Mouse (Mus musculus) embryonic facial prominence, embryonic 14.5 days (tissue): ENCODE results near the gene Cacna1c. TPM values are rescaled to one million over a fixed set of nuclear protein-coding genes. Genes with fewer than 3 reads are reported as not detected.

ENCODE experiments used
- ATAC-seq: fragments of 200-750 bp; cut with Nextera tagmentation; 2 replicates; pipeline ENCODE4 v1.8.0; 2017; ENCODE audit warnings: low read depth, moderate number of reproducible peaks, moderate TSS enrichment
- DNase-seq: peaks from one replicate; pipeline ENCODE4 v3.0.0-alpha.2; 2015; ENCODE audit warnings: low spot score
- H3K27ac ChIP-seq: fragments of 300-500 bp; sonication (generic); replicated peaks from 2 replicates; pipeline ENCODE4 v1.5.1; 2014; ENCODE audit warnings: low read depth, mild to moderate bottlenecking, low read length, moderate library complexity
- H3K27me3 ChIP-seq: fragments of 300-500 bp; sonication (generic); replicated peaks from 2 replicates; pipeline ENCODE4 v1.6.1; 2014; ENCODE audit warnings: low read length; ENCODE audit not compliant: control insufficient read depth, insufficient read depth
- H3K36me3 ChIP-seq: fragments of 300-500 bp; sonication (generic); 2 replicates; pipeline ENCODE4 v1.6.1; 2014; ENCODE audit warnings: low read length, mixed read lengths; ENCODE audit not compliant: control insufficient read depth, insufficient read depth
- H3K4me1 ChIP-seq: fragments of 300-500 bp; sonication (generic); 2 replicates; pipeline ENCODE4 v1.6.1; 2014; ENCODE audit warnings: antibody characterized with exemption, low read length; ENCODE audit not compliant: control insufficient read depth, insufficient read depth
- H3K4me2 ChIP-seq: fragments of 300-500 bp; sonication (generic); 2 replicates; pipeline ENCODE4 v1.6.1; 2014; ENCODE audit warnings: low read depth, mild to moderate bottlenecking, low read length, moderate library complexity, mixed read lengths
- H3K4me3 ChIP-seq: fragments of 300-500 bp; sonication (generic); 2 replicates; pipeline ENCODE4 v1.5.1; 2014; ENCODE audit warnings: low read depth, mild to moderate bottlenecking, low read length
- H3K9ac ChIP-seq: fragments of 300-500 bp; sonication (generic); 2 replicates; pipeline ENCODE4 v1.6.1; 2014; ENCODE audit warnings: low read depth, mild to moderate bottlenecking, low read length, moderate library complexity, mixed read lengths
- H3K9me3 ChIP-seq: fragments of 300-500 bp; sonication (generic); 2 replicates; pipeline ENCODE4 v1.6.1; 2016; ENCODE audit warnings: low read length; ENCODE audit not compliant: control insufficient read depth
- WGBS: fragments of 180-500 bp; shearing (Covaris S2); extraction: QIAGEN DNeasy Blood & Tissue Kit; methylation state at CpG from one replicate; pipeline ENCODE4 v1.1.7; 2014; 5-methylcytosine and 5-hydroxymethylcytosine counted together
- polyA plus RNA-seq: library from polyadenylated mRNA; unstranded; fragments of >200 nt; fragmentation: Nextera tagmentation; extraction: Ambion mirVana; gene quantifications from 2 replicates; pipeline ENCODE4 v1.2.1, GENCODE M21; 2014

Gene Cacna1c
- polyA plus RNA-seq, 1 experiment from 2014 or later = 4.8 TPM

- no peak overlapping the region for H3K4me3 ChIP-seq
- no peak overlapping the region for H3K4me2 ChIP-seq
- no peak for DNase-seq
These were observed 51.1 kb downstream of the Cacna1c start for GRCm38 (mm10) chr6:119145109-119145508.

GRCm38 (mm10) chr6:119139561-119139960 lies 56.7 kb downstream of the Cacna1c start:
- ATAC-seq (no peak), DNase-seq (no peak)
- Histone ChIP-seq H3K27ac (no peak overlapping the region), H3K27me3 (no peaks in the 10 kb centered on the region), H3K36me3 (no peaks in the 10 kb centered on the region), H3K9ac (no peak overlapping the region), H3K9me3 (no peaks in the 10 kb centered on the region), H3K4me2 (no peak overlapping the region), H3K4me3 (no peak overlapping the region), H3K4me1 (no peaks in the 10 kb centered on the region)
- WGBS = 60% methylated on average over 7 of the region's 7 CpGs

More at GRCm38 (mm10) chr6:119145109-119145508, 51.1 kb downstream of the Cacna1c start:
- H3K4me1 ChIP-seq = no peaks in the 10 kb centered on the region
- no peak overlapping the region for H3K9ac ChIP-seq
- H3K9me3 ChIP-seq = peaks cover 5% of the 10 kb centered on the region
- no peak overlapping the region for H3K27ac ChIP-seq
- no peaks in the 10 kb centered on the region for H3K27me3 ChIP-seq
- WGBS = 65% methylated on average over 4 of the region's 4 CpGs
- H3K36me3 ChIP-seq = no peaks in the 10 kb centered on the region
- no peak for ATAC-seq

GRCm38 (mm10) chr6:119137768-119138167 lies 58.5 kb downstream of the Cacna1c start:
- no peaks in the 10 kb centered on the region for H3K27me3 ChIP-seq
- no peaks in the 10 kb centered on the region for H3K36me3 ChIP-seq
- H3K4me2 ChIP-seq = no peak overlapping the region
- H3K4me1 ChIP-seq = no peaks in the 10 kb centered on the region
- WGBS = 90% methylated on average over 10 of the region's 10 CpGs
- H3K4me3 ChIP-seq = no peak overlapping the region
- no peak overlapping the region for H3K27ac ChIP-seq
- H3K9ac ChIP-seq = no peak overlapping the region
- H3K9me3 ChIP-seq = no peaks in the 10 kb centered on the region
- ATAC-seq (no peak), DNase-seq (no peak)

- H3K9ac ChIP-seq = no peak overlapping the region
- no peaks in the 10 kb centered on the region for H3K27me3 ChIP-seq
- H3K4me2 ChIP-seq = no peak overlapping the region
- ATAC-seq (no peak), DNase-seq (no peak)
- H3K27ac ChIP-seq = no peak overlapping the region
- 79% methylated on average over 4 of the region's 4 CpGs for WGBS
- H3K36me3 ChIP-seq = no peaks in the 10 kb centered on the region
- H3K9me3 ChIP-seq = no peaks in the 10 kb centered on the region
- H3K4me1 ChIP-seq = no peaks in the 10 kb centered on the region
- H3K4me3 ChIP-seq = no peak overlapping the region
These were observed 63.4 kb downstream of the Cacna1c start for GRCm38 (mm10) chr6:119132863-119133262.

- Histone ChIP-seq H3K27me3 (no peaks in the 10 kb centered on the region), H3K36me3 (no peaks in the 10 kb centered on the region), H3K9me3 (no peaks in the 10 kb centered on the region), H3K4me3 (no peak overlapping the region), H3K4me1 (no peaks in the 10 kb centered on the region), H3K27ac (no peak overlapping the region), H3K9ac (no peak overlapping the region), H3K4me2 (no peak overlapping the region)
- ATAC-seq (no peak), DNase-seq (no peak)
- WGBS = 74% methylated on average over 8 of the region's 8 CpGs
These were observed 64.0 kb downstream of the Cacna1c start for GRCm38 (mm10) chr6:119132111-119132735.

- Histone ChIP-seq H3K9ac (no peak overlapping the region), H3K36me3 (no peaks in the 10 kb centered on the region), H3K9me3 (0 out of 2 replicates have a peak, but pooled peaks cover 5% of the 10 kb centered on the region), H3K4me1 (no peaks in the 10 kb centered on the region), H3K27ac (no peak overlapping the region), H3K4me2 (no peak overlapping the region), H3K27me3 (no peaks in the 10 kb centered on the region), H3K4me3 (no peak overlapping the region)
- DNase-seq (no peak), ATAC-seq (no peak)
- WGBS = 82% methylated on average over 5 of the region's 5 CpGs
These were observed 66.6 kb downstream of the Cacna1c start for GRCm38 (mm10) chr6:119129664-119130063.

GRCm38 (mm10) chr6:119128521-119128920 lies 67.7 kb downstream of the Cacna1c start:
- Histone ChIP-seq H3K27ac (no peak overlapping the region), H3K4me3 (no peak overlapping the region), H3K4me2 (no peak overlapping the region), H3K36me3 (no peaks in the 10 kb centered on the region), H3K9me3 (peaks cover 7% of the 10 kb centered on the region; the same call in 1 of the 2 replicates), H3K9ac (no peak overlapping the region), H3K27me3 (no peaks in the 10 kb centered on the region), H3K4me1 (no peaks in the 10 kb centered on the region)
- DNase-seq (no peak), ATAC-seq (no peak)
- 75% methylated on average over 8 of the region's 8 CpGs for WGBS

- H3K4me2 ChIP-seq = no peak overlapping the region
- H3K27me3 ChIP-seq = no peaks in the 10 kb centered on the region
- H3K4me3 ChIP-seq = no peak overlapping the region
- no peak overlapping the region for H3K9ac ChIP-seq
- no peaks in the 10 kb centered on the region for H3K36me3 ChIP-seq
- H3K27ac ChIP-seq = no peak overlapping the region
- ATAC-seq (no peak), DNase-seq (no peak)
- H3K4me1 ChIP-seq = no peaks in the 10 kb centered on the region
- 100% methylated on average over 1 of the region's 1 CpGs for WGBS
- peaks cover 7% of the 10 kb centered on the region; the same call in 1 of the 2 replicates for H3K9me3 ChIP-seq
These were observed 68.1 kb downstream of the Cacna1c start for GRCm38 (mm10) chr6:119128076-119128475.

- no peak overlapping the region for H3K4me2 ChIP-seq
- DNase-seq = no peak
- 93% methylated on average over 3 of the region's 3 CpGs for WGBS
- ATAC-seq = no peak
- peaks cover 7% of the 10 kb centered on the region; the same call in 1 of the 2 replicates for H3K9me3 ChIP-seq
- H3K27me3 ChIP-seq = no peaks in the 10 kb centered on the region
- no peak overlapping the region for H3K4me3 ChIP-seq
- H3K27ac ChIP-seq = no peak overlapping the region
- H3K4me1 ChIP-seq = no peaks in the 10 kb centered on the region
- no peaks in the 10 kb centered on the region for H3K36me3 ChIP-seq
- H3K9ac ChIP-seq = no peak overlapping the region
These were observed 69.2 kb downstream of the Cacna1c start for GRCm38 (mm10) chr6:119126991-119127390.
